Mouse (Mus musculus) A20 (cell line): Measurements from ENCODE around the gene Mavs.
A peak's percentile ranks its signal among the peaks of the same experiment; 100 is the strongest.

Experiments
- DNase-seq: peaks from one replicate; pipeline ENCODE4 v3.0.0-alpha.2; 2011; ENCODE audit warnings: low read depth, low spot score

The Mavs gene

DNA sequence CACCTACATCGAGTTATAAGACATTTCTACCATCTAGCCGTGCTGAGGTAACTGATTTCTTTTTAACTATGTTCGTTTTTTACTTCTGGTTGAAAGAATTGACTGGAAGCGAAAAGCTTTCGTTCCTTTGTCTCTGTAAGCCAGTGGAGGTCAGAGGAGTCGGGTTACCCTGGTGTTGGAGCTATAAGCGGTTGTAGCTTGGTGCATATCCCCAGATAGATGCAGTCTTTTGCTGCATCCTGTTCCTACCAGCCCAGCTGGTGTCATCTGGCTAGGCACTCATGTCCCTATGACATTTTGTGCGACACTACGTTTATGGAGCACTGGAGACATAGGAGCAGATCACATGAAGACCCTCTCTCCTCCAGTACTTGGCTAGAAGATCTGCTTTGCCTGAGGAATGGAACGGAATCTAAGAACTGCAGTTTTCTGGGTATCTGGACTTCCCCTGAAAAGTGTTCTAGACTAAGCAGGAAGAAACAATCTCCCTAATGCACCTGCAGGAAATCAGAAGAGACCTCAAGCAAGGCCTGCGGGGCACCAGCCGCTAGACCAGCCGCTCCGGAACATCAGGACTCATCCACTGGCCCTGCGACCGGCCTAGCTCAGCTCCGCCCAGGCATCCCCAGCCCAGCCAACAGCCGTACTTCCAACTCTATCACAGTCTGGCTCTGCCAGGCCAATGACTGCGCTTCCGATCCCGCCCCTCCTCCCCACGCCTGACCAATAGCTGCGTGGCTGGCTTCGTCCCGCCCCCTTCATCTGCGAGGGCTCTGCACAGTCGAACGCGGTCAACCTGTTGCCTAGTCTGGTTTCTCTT is at the start of gene Mavs:
TSS of gene Mavs (plus strand) at position 757 of the 820 bp plus-strand sequence.
- DNase-seq: peak; percentile 99

DNA sequence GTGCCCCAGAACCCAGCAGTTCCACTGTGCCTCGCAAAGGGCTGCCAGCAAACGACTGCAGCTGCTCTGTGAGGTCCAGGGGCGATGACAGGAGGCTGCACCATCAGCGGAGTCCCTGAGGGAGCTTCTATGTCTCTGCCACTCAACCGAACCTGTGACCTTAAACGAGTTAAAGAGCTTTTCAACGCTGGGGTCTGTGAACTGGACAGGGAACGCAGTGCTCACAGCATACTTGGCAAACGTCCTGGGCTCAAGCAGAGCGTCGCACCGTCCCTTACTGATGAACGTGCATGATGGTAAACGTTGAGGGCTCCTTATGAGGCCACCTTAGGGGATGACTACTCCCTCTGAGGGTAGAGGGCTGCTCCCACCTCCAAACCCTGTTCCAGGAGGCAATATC is 47.5 kb upstream of the Mavs start:
- DNase-seq: no peak

DNA sequence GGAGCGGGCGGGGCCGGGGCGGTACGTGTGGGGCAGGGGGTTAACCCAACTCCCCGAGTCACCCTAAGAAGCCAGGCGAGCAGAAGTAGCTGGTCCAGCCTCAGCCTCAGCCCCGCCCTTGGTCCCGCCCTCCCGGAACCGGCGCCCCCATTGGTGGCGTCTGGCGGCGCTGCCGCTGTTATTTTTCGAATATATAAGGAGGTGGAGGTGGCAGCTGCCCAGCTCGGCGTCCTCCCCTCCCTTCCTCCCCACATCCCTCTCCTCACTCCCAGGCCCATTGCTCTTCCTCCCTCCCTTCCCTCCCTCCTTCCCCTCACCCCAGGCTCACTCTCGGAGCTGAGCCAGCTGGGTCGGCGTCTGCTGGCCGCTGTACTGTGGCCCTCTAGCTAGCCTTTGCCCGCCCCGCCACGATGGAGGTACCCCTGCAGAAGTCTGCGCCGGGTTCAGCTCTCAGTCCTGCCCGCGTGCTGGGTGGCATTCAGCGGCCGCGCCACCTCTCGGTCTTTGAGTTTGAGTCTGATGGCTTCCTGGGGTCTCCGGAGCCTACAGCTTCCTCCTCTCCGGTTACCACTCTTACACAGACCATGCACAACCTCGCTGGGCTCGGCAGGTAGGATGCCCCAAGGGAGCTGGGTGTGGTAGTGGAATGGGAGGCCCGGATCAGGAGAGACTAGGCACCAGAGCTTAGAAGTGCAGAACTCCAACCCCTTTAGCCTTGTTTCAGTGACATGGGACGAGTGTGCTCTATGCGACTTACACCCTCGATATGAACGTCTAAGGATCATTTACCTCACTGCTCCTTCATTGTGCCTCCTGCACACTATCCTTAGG is 46.9 kb upstream of the Mavs start, which contains the start of the genes Cdc25b and Spef1:
TSS of gene Cdc25b (plus strand) at position 179 of the 831 bp plus-strand sequence.
TSS of gene Spef1 (minus strand) at position 512 of the 831 bp plus-strand sequence.
- peak; percentile 96 for DNase-seq

DNA sequence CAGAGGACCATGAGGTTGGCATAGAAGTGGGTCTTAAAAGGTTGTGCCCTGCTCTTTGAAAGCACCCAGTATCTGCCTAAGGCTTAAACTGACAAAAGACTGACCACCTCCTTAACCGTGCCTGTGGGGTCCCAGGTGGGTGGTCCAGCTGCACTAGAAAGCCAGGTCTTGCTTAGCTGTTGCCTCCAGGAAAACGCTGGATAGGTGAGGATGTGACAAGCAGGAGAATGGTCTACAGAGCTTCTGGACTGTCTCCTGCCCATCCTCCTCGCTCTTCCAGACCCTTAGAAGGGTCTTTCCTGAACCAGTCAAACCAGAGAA is 46.3 kb upstream of the Mavs start:
- DNase-seq: no peak

DNA sequence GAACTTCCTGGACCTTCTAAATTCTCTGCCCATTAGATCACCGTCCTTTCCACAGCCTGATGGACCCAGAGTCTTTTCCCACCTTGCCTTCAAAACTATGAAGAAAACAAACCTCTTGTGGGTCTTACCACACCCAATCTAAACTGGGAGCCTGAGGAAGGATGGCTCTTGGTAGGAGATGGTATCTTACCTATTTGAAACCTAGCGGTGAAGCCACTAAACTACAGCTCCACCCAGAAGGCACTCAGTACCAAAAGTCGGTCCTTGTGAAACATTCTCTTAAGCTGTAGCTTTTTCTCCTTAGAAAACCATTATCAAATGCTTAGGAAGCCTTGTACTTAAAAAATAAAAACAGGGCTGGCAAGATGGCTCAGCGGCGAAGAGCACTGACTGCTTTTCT is 45.6 kb upstream of the Mavs start:
- peak; percentile 70 for DNase-seq

DNA sequence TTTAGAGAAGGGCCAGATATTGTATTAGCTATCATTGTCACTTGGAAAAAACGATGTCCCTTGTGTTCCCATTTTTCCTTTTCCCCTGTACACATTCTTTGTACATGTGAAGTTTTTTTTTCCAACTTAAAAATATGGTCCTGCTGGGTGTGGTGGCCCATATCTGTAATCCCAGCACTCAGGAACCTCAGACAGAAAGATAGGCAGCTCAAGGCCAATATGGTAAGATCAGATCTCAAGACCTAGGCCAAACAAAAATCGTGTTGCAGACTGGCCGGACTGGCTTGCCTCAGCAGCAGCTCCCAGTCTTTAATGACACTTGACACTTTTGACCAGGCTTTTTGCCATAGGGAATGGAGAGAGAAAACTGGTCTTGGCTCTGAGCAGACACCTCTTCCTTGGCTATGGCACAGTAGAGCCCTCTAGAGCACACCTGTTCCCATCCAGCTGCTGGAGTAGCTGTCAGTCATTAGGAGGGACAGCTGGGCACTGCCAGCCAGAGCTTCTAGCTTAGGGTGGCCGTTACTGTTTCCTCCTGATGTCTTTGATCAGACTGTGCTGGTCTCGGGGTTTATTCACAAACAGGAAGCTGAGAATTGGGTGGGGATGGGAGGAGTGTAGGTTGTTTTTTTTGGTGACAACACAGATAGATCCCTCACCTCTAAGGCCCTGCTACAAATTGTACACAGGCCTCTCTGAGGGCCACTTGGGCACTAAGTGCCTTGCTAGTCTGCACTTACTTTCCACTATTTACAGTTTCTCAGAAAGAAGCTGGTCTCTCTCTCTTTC is 44.1 kb upstream of the Mavs start:
- DNase-seq: peak; percentile 90

DNA sequence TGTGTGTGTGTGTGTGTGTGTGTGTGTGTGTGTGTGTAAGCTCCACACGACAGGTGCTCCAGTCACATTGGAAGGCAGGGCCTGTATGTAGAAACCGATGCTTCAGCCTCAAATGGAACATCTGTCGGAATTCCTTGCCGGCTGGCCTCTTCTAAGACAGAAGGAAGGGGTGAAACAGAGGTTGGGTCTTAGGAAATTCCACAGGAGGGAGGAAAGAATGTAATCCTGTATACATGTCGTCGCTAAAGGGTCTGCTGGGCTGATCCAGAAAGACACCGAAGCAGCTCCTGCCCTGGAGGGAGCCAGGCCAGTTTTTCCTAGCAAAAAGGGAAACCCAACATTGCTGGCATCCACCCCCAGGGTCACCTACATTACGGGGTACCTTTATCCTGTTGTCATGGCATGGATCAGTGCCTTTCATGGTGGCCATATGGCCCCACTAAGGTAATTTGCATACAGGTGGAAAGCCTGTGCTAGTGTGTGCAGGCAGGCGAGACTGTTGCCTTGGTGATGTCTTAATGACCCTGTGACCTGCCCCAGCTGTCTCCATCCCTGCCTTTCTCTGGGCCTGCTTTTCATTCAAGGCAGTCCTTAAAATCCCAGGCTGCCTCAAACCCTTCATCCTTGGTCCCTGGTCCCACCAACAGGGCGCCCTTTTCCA is 43.4 kb upstream of the Mavs start:
- peak; percentile 92 for DNase-seq

DNA sequence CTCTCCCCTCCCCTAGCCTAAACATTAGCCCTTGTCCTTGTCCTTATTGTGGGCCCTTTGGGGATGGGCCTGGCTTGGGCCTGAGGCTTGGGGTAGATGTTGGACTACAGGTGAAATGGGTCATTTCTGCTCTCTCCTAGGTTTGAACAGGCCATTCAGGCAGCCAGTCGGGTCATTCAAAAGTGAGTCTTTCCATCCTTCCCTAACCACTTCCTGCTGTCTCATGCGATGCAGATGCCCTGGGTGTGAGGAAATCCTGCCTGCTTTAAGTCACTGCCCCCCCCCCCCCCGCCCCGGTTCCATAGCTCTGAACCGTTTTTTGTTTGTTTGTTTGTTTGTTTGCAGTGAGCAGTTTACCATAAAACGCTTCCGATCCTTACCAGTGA is 42.9 kb upstream of the Mavs start:
- DNase-seq: no peak

DNA sequence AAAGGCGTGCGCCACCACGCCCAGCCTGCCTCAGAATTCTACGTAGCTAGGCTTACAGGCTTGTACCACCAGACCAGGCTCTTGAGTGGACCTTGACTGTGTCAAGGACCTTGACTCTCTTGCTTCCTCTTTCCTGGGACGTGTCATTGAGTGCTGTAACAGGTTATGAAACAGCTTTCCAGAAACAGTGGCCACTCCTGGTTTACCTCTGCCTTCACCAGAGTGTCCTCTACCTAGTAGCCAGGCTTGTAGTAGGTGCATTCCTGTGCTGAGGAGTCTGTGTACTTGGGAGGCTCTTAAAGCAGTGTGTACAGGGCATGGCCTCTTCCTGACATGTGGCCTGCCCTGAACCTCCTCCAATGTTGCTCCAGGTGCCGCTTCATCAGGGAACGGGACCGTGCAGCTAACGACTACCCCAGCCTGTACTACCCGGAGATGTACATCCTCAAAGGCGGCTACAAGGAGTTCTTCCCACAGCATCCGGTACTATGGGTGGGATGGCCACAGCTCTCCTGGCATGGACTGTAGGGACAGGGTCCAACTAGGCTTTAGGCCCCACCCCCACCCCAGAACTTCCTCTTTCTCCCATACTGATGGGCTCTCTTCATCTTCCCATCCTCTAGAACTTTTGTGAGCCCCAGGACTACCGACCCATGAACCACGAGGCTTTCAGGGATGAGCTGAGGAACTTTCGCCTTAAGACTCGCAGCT is 37.1 kb upstream of the Mavs start:
- no peak for DNase-seq

DNA sequence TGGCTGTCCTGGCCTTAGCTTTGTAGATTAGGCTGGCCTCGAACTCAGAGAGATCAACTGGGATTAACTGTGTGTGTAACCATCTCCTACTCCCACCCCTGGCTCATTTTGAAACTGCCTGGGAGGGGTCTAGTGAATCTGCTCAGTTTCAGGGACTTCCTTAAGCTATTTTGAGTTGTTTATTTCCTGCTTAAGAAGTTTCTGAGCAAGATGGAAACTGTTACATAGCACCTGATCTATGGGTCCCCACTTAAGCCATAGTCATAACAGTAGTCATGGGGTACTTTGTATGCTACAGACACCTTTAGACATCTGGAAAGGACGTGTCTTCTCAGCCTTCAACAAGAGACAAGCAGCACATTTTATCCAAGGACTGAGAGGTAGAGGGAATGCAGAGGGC is 33.2 kb upstream of the Mavs start:
- peak; percentile 80 for DNase-seq

DNA sequence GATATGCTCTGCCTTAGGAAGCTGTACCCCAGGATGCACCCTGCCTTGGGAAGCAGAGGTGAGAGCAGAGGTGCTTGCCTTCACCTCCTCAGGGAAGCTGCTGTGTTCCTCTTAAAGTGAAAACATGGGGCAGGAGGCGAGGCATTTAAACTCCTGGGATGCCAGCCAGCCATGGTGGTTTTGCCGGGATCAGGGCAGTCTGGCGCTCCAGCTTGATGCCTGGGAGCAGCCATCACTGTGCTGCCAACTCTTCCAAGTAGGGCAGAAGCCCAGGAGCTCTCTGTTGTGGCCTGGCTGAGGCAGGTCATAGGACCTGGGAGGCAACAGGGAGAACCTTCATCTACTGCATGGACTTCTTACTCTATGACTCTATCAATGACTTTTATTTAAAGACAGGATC is 32.6 kb upstream of the Mavs start:
- DNase-seq: no peak

DNA sequence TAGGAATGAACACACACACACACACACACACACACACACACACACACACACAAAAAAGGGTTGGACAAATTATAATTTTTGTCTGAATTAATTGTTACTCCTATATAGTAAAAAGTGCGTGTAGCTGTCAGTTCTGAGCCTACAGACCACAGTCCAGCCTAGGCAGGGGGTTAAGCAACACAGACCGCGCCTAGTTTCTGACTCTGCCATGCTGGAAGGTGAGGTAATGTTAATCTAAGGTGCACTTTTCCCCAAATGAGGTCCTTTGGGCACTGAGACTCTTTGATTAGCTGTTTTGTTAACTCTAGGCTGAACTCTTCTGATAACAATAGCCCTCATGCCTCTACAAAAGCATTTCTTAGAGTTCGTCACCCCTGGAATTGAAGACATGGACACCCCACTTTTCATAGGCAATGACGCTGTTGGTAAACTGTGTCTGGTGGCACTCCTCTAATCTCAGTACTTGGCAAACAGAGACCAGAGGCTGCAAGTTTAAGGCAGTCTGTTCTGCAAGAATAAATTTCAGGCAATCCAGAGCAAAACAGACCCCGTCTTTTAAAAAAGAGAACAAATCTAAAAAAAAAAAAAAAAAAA is 29.9 kb upstream of the Mavs start:
- no peak for DNase-seq

DNA sequence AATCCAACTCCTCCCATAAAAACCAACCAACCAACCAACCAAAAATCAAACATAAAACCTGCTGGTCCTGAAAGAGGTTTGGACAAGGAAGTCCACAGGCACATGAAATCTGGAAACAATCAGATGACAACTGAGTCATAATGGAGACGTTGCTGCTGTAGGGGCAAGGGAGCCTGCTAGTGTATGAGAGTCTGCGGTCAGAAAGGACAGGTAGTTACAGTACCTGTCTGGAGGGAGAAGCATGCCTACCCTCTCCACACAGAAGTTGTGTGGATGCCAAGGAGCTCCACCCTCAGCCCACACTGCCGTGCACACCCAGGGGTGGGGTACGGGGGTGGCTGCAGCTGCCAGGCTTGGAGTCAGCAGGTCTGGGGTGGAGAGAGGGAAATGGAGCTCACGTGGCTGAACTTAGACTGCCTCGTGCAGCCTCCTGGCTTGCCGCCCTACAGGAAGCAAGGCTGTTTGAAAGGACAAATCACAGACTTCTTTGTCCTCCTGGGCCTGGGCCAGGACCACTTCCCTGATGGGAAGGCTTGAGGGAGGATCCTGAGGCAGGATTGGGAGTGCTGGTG is 29.4 kb upstream of the Mavs start:
- no peak for DNase-seq

DNA sequence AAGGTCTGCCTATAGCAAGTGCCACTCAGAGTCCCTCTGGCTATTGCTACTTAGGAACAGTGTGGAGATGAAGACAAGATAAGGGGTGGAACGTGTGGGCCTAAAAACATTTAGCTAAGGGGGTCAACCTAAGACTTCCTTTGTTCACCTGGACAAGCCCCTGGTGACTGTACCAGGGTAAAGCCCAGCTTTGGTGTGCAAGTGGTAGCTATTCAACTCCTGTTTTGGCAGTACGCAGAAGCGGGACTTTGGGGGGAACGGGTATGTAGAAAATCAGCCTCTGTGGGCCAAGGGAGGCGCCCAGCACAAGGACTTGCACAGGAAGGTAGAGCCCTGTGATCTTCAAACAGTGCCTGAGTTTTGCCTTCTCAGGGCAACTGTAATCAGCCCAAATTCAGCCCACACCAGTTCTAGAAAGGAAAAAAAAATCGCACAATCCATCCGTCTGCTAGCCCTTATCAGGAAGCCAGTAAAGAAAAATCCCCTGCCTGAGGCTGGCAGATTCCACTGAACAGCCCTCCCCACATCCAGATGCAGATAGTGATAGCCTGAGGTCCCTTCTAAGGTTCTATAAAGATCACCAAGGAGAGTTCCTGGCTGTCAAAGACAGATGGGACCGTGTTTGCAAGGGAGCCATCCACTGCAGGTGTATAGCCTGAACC is 28.2 kb upstream of the Mavs start:
- DNase-seq: no peak

DNA sequence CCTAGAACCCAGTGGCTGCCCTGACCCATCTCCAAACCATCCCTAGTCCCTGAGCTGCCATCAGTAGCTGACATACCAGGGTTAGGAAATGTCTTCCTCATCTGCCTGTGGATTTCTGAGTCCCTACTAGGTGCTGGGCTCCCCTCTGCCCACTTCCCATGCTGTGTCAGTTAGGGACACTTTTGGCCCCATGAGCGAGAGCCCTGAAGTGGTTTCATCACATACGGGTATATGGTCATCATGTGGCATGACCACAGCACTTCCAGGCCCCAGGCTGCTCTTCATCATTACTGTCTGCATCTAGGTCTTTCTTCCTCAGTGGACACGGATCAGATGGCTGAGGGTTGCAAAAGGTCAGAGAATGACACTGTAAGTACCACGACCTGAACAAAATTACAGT is 27.1 kb upstream of the Mavs start, which contains the start of gene Ap5s1:
TSS of gene Ap5s1 (plus strand) at position 301 of the 400 bp plus-strand sequence.
- no peak for DNase-seq

DNA sequence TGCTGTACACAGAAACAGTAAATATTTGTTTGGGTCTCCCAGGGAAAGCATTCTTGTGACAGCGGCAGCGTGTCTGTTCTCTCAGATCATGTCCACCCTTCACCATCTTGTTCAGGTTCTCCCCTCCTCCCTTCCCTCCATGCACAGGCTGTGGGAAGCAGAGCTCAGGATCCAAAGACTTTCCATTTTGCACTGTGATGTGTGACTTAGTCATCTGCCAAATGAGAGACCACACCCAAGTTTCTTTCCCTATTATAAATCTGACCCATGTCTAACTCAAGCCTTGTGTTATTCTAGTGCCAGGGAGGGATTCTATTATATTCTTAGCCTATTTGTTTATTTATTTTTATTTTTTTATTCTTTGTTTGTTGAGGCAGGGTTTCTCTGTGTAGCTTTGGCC is 25.5 kb upstream of the Mavs start:
- DNase-seq: no peak

DNA sequence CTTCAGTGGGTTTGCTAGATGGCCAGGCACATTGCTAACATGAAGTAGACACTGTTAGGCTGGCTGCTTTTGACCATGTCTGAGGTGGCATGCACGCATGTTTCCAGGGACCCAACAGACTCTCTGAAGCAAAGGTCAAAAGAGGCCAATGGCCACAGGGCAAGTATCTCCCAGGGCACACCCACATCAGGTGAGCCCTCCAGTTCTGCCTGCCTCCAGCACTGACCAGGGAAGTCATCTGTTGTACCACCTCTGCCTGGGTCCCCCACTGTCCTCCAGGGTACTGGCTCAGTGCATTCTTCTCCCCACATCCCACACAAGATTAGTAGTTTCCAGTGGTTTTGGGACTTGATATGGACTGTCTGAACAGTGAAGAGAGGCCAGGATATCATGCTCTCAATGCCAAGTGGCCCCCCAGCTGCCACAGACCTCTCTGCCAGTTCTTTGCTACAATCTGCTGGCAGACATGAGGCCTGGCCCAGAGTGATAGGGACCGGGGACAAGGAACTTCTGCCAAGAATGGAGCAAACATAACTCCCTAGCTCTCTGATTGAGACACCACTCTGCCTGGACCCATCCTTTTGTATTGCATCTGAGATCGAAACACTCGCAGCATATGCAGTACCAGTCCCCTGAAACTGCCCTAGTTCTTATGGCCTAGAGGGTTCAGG is 24.6 kb upstream of the Mavs start:
- DNase-seq: no peak

DNA sequence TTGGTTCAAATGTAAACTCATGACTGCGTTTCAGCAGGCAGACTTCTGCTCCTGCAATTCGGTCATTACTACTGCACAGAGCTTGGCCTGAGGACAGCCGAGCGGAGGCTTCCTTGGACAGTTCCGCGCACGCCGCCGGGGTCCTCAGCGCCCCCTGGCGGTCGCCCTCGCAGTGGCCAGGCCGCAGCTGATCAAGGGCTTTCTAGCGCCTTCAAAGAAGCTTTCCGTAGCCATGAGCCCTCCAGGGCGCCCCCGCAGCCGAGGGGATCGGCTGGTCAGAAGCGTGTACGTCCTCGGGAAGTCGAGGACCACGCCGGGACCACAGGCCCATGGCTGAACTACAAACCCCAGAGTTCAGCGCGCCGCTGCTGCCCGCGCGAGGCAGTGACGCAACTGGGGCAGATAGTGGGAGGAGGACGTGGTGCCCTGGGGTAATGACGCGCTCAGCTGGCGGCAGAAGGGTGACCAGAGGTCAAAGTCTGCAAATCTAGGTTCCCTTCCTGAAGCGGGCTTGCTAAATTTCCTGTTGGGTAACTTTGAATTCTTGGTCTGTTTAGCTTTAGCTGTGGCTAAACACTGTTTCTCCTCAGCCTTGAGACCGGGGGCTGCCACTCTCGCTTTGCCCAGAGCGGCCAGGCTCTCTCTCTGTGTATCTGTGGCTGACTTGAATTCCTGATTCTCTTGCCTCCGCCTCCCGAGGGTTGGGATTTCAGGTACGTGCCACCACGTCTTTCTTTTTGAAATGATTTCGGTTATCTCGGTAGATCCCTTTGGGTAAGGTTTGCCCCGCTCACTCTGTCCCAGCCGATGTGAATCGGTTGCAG is 23.7 kb upstream of the Mavs start:
- DNase-seq: peak; percentile 98
